Mouse (Mus musculus): ENCODE results near the gene Mgat2.
A peak's percentile ranks its signal among the peaks of the same experiment; 100 is the strongest.

Mgat2 gene

DNA sequence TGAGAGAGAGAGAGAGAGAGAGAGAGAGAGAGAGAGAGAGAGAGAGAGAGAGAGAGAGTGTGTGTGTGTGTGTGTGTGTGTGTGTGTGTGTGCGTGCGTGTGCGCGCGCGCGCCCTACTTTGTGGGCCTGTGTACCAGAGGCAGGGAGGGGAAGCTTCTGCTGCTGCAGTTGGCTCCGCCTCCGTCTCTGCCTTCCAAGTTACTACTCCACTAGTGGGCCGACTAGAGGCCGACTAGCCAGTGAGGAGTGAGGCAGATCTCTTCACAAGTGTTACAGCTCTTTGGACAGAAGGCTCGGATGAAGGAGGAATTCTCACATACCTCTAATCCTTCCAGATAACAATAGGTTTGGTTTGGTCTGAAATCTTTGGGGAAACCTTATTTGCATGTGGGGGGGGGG lies 4.6 kb upstream of the Mgat2 start:
- no peak for DNase-seq (ENCODE audit: low spot score)

DNA sequence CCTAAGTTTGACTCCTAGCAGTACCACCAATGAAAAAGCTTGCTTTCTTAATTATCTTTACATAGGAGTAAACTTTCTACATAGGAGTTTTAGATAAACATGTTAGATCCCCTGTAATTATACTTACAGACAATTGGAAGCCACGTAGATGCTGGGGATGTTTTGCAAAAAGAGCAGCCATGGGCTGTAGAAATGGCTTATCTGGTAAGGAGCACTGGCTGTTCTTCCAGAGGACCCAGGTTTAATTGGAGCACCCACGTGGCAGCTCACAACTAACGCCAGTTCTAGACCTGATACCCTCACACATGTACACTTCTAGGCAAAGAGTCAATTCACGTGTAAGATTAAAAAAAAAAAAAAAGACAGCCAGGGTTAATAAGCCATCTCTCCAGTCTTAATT lies 2.2 kb upstream of the Mgat2 start:
- DNase-seq (ENCODE audit: low spot score), result no peak

- peak; percentile 54 for DNase-seq (ENCODE audit: low spot score)
Observed at GRCm38 (mm10) chr12:69184342-69185295, 662 bp downstream of the Mgat2 start.

DNA sequence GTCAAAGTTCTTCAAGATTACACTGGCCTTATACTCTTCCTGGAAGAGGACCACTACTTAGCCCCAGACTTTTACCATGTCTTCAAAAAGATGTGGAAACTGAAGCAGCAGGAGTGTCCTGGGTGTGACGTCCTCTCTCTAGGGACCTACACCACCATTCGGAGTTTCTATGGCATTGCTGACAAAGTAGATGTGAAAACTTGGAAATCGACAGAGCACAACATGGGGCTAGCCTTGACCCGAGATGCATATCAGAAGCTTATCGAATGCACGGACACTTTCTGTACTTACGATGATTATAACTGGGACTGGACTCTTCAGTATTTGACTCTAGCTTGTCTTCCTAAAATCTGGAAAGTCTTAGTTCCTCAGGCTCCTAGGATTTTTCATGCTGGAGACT lies 1.4 kb downstream of the Mgat2 start:
- DNase-seq (ENCODE audit: low spot score), result no peak

- DNase-seq (ENCODE audit: low spot score), result no peak
Observed at GRCm38 (mm10) chr12:69186811-69187471, 3.0 kb downstream of the Mgat2 start.

GRCm38 (mm10) chr12:69190074-69190473 lies 6.1 kb downstream of the Mgat2 start:
- DNase-seq (ENCODE audit: low spot score), result no peak

DNA sequence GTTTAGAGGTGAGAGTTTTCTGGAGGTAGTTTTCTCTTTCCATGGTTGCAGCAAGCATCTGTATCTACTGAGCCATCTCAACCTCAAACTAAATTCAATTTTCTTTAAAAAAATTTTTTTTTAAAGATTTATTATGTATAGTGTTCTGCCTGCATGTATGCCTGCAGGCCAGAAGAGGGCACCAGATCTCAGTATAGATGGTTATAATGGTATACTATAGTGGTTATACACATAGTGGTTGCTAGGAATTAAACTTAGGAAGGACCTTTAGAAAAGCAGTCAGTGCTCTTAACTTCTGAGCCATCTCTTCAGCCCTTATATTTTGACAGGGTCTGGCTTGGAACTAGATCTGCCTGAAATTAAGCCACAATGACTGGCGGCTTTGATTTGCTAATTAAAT lies 6.6 kb downstream of the Mgat2 start:
- DNase-seq (ENCODE audit: low spot score), result no peak

DNA sequence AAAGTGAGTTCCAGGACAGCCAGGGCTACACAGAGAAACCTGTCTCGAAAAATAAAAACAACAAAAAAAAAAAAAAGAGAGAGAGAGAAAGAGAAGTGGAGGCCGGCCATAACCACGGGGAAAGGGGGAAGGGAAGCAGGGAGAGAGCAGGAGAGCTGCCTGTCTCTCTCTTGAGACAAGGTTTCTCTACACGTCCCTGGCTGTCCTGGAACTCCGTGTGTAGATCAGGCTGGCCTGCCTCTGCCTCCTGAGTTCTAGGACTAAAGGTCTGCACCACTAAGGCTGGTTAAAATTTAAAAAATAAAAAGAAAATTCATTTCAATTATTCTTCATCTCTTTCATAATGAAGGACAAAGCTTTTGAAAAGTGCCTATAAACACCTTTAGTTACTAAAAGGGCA lies 7.4 kb downstream of the Mgat2 start:
- DNase-seq (ENCODE audit: low spot score), result no peak

- DNase-seq (ENCODE audit: low spot score), result no peak
Observed at GRCm38 (mm10) chr12:69192637-69193036, 8.7 kb downstream of the Mgat2 start.

- peak; percentile 75 for DNase-seq (ENCODE audit: low spot score)
Observed at GRCm38 (mm10) chr12:69196444-69197377, 12.8 kb downstream of the Mgat2 start, which contains the start of gene Gm49383. Gm49383 (minus strand) TSS chr12:69197104.

DNA sequence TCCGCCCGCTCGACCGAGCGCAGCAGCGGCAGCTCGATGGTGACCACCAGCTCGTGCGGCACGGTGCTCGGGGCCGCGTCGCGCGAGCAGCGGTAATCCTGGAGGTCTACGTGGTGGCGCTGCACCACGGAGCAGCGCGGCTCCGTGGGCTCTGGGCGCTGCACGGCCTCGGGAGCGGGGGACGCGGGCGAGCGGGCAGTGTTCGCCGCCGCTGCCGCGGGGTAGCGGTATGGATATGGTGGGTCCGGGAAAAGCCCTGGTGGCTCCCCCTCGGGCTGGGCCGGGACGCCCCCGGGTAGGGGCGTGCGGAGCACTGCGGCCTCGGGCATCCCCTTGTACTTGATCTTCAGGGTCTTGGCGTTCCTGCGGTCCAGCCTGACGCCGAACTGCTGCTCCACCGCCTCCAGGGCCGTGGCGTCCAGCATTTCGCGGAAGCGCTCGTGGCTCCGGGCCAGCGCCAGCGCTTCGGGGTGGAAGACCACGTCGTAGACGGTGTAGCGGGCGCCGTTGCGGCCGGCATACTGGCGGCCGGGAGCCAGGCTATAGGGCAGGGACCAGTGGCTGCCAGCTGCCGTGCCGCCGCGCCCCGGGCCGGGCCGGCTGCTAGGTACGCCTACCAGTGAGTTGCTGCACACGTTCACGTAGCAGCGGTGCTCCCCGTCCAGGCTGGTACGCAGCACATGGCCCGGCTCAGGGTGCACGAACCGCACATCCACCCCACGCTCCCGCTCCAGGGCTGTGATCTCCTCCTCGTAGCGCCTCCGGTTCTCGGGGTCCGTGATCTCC lies 13.6 kb downstream of the Mgat2 start:
- peak; percentile 53 for DNase-seq (ENCODE audit: low spot score)

GRCm38 (mm10) chr12:69198164-69198535 lies 14.2 kb downstream of the Mgat2 start, which contains the start of gene Dnaaf2:
Dnaaf2 (minus strand) TSS chr12:69198429.
- DNase-seq (ENCODE audit: low spot score), result peak; percentile 85

- DNase-seq (ENCODE audit: low spot score), result no peak
Observed at GRCm38 (mm10) chr12:69198985-69199384, 15.0 kb downstream of the Mgat2 start.

DNA sequence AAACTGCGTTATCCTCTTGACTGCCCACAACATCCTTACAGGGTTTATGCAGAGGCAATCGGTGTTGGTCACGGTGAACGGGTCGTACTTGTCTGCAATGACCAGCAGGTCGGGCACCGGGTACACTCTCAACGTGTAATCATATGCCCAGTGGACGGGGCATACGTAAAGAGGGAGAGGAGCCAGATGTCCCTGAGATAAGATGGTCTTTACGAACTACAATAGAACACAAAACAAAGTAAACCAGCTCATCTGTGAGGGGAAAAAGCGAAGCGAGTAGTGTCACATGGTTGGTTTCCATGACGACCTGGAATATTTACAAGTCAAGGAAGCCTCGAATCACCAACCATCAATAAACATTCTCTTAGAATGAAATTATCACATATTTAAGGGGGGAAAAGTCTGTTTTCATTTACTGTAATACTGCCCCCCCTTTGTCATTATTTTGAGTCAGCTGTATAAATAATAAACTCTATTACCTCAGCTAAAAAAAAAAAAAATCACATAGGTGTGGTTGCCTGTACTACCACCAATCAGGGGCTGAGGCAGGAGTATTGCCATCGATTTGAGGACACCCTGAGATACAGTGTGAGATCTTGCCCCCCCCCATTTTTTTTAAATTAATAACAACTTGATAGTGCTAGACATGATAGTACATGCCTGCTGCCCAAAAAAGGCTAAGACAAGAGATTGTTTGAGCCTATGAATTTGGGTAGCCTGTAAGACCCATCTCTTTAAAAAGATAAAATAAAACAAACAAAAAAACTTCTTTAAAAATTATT lies 20.3 kb downstream of the Mgat2 start, which contains the start of gene Gm49384:
Gm49384 (minus strand) TSS at position 216 of the 782 bp plus-strand sequence.
- no peak for DNase-seq (ENCODE audit: low spot score)

DNA sequence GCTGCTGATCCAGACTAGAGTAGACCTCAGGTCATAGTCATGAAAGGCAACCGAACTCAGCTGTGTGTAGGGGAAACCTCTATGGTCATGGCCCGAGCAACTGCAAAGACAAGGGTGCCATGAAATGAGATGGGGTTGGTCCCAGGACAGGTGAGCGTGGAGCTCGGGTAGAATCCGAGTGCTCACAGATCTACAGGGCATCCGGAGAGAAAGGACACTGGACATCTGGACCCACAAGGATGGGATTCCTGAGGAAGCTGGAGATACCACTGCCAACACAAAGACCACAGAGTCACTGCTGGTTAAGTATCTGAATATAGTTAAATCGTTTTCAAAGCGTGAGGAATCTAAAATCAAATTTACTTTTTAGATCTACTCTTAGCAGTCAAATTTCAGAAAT lies 23.4 kb downstream of the Mgat2 start:
- DNase-seq (ENCODE audit: low spot score), result no peak

GRCm38 (mm10) chr12:69207926-69208325 lies 24.0 kb downstream of the Mgat2 start:
- no peak for DNase-seq (ENCODE audit: low spot score)

DNA sequence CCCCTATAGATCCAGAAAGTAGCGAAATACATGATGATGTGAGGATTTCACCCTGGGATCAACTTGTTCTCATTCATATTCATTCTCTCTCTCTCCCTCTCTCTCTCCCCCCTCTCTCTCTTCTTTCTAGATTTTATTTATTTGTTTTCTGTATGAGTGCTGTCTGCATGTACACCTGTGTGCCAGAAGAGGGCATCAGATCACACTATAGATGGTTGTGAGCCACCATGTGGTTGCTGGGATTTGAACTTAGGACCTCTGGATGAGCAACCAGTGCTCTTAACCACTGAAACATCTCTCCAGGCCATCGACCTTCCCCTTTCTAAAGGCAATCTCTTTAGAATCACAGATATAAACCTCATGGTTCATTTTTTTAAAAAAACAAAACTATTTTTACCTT lies 24.6 kb downstream of the Mgat2 start:
- DNase-seq (ENCODE audit: low spot score), result no peak

DNA sequence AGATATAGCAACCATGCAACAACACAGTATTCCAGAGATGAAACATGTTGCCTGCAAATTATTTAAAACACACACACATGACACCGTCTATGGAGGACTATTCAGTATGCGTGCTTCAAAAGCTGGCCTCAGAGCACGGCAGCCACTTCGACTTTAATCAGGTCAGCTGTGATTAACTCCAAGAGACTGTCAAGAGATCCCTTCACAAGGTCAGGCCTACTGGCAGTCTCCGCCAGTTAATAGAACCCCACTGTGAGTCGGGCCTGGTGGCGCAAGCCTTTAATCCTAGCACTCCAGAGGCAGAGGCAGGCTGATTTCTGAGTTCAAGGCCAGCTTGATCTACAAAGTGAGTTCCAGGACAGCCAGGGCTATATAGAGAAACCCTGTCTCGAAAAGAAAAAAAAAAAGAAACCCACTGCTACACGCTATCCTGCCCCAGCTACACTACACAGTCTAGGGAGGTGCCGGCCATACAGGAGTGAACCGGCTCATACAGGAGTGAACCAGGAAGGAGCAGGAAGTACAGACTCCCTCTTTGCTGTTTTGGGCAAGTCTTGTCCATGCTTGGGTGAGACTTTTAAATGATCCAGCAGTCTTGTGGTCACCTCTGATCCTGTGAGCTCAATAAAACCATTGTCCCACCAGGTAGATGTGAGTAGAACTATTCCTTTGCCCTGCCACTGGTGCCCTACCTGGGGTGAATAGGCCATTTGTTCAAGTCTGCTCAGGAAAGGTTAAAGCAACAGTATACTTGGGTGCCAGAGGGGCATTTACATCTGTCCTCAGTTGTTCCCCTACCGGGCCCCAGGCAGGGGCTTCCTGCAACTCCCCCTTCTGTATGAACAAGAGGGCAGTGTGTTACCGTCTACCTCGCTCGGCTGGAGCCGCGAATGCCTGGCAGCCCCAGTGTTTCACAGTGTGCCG lies 26.4 kb downstream of the Mgat2 start:
- DNase-seq (ENCODE audit: low spot score), result no peak

- no peak for DNase-seq (ENCODE audit: low spot score)
Observed at GRCm38 (mm10) chr12:69211057-69211456, 27.1 kb downstream of the Mgat2 start.
